Mouse (Mus musculus): Measurements from ENCODE around the gene Col13a1. TPM values are rescaled to one million over a fixed set of nuclear protein-coding genes. Genes with fewer than 3 reads are reported as not detected.

The Col13a1 gene
- total RNA-seq, 2 experiments from 2014 or later = 0.91 to 1.5 TPM

- no peak for DNase-seq (ENCODE audit: low spot score in 2 of 2)
Observed at GRCm38 (mm10) chr10:61968003-61968553, 10.8 kb downstream of the Col13a1 start.

- no peak for DNase-seq (ENCODE audit: low spot score in 2 of 2)
Observed at GRCm38 (mm10) chr10:61967207-61967606, 11.7 kb downstream of the Col13a1 start.

DNA sequence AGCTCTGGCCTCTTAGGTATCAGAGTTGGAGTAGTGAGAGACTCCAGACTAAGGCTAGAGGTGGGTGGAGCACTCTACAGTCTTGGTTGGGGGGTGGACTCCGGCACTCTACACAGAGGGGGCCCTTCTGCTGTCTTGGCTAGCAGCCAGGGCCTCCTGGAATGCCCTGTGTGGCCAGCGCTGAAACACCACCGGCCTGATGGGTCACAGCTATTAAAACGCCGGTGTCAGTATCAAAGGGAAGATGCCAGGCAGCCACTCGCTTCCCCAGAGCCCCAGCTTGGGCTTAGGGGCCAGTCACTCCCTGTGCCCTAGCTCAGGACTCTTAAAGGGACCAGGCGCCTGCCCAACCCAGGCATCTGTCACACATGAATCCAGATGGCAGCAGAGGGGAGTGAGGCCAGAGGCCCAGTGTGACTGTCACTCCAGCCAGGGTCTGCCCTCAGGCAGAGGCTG, 13.5 kb downstream of the Col13a1 start:
- DNase-seq (ENCODE audit: low spot score in 2 of 2) = no peak

- DNase-seq (ENCODE audit: low spot score in 2 of 2) = no peak
Observed at GRCm38 (mm10) chr10:61956718-61957117, 22.2 kb downstream of the Col13a1 start.

GRCm38 (mm10) chr10:61953916-61954315, 25.0 kb downstream of the Col13a1 start:
- DNase-seq (ENCODE audit: low spot score in 2 of 2) = no peak

- DNase-seq (ENCODE audit: low spot score in 2 of 2) = peak; percentile 15 to 39
Observed at GRCm38 (mm10) chr10:61949542-61949941, 29.4 kb downstream of the Col13a1 start.

GRCm38 (mm10) chr10:61944386-61944785, 34.5 kb downstream of the Col13a1 start:
- no peak for DNase-seq (ENCODE audit: low spot score in 2 of 2)

DNA sequence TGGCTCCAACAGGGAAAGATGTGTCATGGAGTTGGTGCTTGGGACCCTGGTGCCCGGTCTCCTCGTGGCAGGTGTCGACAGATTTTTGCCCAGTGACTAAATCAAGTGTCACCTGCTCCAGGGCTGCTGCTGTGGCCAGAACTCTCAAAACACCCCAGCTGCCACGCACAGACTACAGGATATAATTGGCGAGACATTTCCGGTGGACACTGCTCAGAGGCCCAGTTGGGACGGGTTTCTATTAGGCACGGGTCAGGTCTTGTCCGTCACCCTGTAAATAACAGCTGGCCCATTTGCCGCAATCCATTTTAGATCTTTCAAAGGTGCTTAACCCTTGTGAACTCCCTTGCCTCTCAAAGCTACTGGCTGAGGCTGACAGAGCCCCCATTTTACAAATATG, 35.4 kb downstream of the Col13a1 start:
- no peak for DNase-seq (ENCODE audit: low spot score in 2 of 2)

- no peak for DNase-seq (ENCODE audit: low spot score in 2 of 2)
Observed at GRCm38 (mm10) chr10:61942719-61943118, 36.2 kb downstream of the Col13a1 start.

DNA sequence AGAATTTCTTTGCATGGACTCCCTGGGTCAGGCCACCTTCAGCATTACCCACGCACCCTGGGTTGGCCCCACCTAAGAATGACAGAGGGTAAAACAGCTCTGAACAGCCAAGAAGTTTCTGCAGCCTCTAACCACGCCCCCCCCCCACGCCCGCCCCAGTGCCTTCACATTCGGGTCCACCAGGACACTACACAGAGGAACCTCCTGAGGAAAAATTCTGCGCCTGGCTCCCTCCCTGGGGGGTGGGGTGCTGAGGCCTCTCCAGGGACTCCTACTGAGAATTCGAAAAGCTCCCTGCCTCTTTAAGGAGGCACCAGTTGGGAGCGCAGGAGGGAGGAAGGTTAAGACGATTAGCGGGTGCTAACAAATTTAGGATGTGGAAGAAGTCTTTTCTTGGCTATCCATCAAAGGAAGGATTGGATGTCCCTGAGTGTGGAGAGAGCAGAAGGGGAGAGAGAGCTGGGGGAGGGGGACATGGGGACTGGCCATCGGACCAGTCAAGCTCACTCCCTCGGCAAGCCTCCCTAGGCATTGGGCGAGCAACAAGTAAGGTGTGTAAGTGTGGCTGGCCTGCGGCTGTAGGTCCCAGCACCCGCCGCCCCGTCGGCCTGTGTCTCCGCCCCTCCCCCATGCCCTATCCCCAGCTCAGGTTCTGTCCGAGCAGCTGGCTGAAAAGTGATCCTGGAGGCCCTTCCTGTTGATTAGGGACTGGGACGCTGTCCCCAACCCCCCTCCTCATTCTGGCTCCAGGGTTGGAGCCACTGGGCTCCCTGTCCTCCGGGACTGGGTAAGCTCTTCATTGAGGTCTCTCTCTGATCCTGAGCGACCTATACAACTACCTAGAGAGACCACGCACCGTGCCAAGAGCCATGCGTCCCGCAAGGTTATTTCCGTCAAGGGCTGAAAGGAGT, 42.4 kb downstream of the Col13a1 start:
- no peak for DNase-seq (ENCODE audit: low spot score in 2 of 2)

GRCm38 (mm10) chr10:61931678-61932077, 47.2 kb downstream of the Col13a1 start:
- no peak for DNase-seq (ENCODE audit: low spot score in 2 of 2)

GRCm38 (mm10) chr10:61929901-61930300, 49.0 kb downstream of the Col13a1 start:
- no peak for DNase-seq (ENCODE audit: low spot score in 2 of 2)

GRCm38 (mm10) chr10:61928725-61929651, 49.9 kb downstream of the Col13a1 start:
- no peak for DNase-seq (ENCODE audit: low spot score in 2 of 2)

- no peak for DNase-seq (ENCODE audit: low spot score in 2 of 2)
Observed at GRCm38 (mm10) chr10:61925691-61926090, 53.2 kb downstream of the Col13a1 start.

DNA sequence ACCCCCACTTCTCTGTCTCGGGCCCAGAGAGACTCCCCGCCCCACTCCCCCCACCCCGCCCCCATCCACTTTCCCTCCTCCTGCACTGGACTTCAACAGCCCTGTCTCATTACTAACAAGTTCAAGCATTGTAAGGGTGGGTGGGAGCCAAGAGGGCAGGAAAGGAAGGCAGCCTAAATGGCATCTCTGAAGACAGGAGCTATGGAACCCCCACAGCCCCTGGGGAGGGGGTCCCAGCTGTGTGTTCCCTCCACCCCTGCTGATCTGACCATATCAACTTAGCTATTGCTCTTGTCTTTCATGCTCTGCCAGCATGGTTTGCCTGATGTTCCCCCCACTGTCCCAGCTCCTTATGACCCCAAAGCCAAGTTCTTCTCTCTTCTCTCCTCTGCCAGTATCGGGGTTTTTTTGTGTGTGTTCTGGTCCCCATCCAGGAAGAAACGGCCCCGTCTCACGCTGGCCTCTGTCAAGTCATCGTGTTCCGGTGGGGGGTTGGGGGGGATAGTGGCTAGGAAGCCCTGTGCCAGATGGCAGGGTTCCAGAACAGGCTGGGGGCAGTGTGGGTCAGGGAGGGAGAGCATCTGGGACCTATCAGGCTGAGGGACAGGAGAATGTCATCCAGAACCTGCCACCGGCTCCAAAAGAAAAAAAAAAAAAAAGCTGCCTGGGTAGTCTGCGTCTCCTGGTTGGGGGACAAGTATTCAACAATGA, 58.1 kb downstream of the Col13a1 start:
- no peak for DNase-seq (ENCODE audit: low spot score in 2 of 2)

DNA sequence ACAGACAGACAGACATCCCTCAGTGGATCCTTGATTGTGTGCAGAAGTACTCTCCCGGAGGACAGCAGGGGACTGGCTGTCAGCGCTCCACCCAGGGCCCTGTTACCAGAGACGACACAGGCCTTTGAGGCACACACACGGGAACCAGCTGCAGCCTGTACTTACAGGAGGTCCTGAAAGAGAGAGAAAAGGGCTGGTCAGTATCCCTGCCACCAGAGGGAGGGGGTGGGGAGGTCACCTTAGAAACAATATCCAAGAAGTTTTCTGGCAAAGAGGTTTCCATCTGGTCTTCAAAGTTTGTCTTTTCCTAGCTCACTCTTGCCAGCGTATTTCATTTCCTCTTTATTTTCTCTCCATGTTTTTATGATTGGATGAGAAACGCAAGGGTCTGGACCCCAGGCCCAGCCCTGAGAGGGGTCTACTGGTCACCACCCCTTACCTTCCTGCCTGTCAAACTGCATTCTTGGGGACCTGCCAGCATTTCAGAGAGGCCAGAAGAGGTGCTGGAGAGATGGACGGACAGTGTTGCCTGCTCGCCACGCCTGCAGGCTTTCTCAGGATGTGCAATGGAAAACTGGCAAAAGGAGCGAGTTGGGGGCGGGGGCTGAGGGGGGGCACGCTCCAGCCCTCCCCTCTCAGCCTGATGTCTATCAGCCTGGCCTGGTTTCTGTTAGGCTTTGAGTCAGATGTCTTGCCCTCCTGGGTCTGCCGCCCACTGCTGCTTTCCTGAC, 58.8 kb downstream of the Col13a1 start:
- DNase-seq (ENCODE audit: low spot score in 2 of 2) = no peak

- DNase-seq (ENCODE audit: low spot score in 2 of 2) = no peak
Observed at GRCm38 (mm10) chr10:61919496-61919895, 59.4 kb downstream of the Col13a1 start.

- no peak for DNase-seq (ENCODE audit: low spot score in 2 of 2)
Observed at GRCm38 (mm10) chr10:61917066-61917465, 61.8 kb downstream of the Col13a1 start.

DNA sequence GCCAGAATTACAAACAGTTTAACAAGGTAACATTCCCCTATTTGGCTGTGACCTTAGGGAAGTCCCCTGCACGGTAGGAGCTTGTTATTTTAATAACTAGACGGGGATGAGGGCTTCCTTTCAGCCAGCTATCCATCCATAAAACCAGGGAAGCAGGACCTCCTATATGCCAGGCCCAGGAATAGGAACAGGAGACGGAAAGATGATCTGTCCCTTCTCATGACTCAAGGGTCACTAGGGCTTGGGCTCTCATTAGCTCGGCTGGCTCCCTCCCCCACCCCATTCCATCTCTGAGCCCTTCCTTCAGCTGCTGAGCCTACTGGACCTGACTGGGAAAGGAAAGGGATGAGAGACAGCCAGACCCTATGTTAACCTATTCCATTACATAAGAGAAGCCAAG, 67.1 kb downstream of the Col13a1 start:
- DNase-seq (ENCODE audit: low spot score in 2 of 2) = no peak

GRCm38 (mm10) chr10:61909004-61909403, 69.9 kb downstream of the Col13a1 start:
- DNase-seq (ENCODE audit: low spot score in 2 of 2) = no peak
